Mouse (Mus musculus) neutrophil, adult 59 days (primary cell): ENCODE data around the gene Olfr92. TPM values are rescaled to one million over a fixed set of nuclear protein-coding genes. Genes with fewer than 3 reads are reported as not detected.

ENCODE experiments used
- total RNA-seq, 2 experiments: library from RNA; stranded (reverse); gene quantifications; 1 replicate in 1 of 2; 2 replicates in 1 of 2; pipeline ENCODE4 v1.2.4; 2023

Olfr92 gene
- total RNA-seq, result not detected

DNA sequence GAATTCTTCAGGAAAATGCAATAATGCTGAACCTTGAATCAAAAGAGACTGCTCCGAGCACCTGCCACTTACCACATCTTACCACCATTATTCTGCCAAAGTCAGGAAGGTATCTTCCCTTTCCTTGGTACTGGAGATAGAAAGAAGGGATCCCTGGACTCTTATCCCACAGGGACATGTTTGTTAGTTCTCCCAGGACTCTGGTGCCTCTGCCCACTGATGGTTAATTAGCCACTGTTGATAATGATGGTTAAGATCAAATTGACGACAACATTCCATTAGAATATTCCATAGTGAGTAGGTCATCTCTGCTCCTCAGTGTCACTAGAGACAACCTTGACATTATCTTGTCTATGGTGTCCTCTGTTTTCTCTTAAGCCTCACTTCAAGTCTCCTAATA lies at the start of gene Olfr92:
Gene Olfr92, minus strand, starts transcription at position 101 of the 400 bp plus-strand sequence.

DNA sequence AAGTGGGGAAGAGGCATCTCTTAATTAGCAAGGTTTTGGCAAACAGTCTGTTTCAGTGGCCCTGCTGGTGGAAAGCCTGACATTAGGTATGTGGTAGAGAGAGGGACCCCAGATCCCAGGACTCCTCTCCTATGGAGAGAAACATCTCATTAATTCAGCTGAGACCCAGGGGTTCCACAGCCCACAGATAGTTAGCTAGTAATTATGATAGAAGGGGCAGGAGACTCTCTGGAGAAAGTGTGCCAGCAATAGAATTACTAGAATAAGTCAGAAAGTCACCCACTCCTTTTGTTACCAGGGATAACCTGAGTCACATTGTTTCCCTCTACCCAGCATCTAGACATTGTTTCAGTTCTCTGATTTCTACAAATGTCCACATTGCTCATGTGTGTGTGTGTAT lies 41.5 kb upstream of the Olfr92 start, which contains the start of gene Olfr93:
Gene Olfr93, minus strand, starts transcription at position 101 of the 400 bp plus-strand sequence.

DNA sequence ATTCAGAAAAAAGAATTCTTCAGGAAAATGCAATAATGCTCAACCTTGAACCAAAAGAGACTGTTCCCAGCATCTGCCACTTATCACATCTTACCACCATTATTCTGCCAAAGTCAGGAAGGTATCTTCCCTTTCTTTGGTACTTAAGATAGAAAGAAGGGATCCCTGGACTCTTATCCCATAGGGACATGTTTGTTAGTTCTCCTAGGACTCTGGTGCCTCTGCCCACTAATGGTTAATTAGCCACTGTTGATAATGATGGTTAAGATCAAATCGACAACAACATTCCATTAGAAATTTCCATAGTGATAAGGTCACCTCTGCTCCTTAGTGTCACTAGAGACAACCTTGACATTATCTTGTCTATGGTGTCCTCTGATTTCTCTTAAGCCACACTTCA lies 21.7 kb downstream of the Olfr92 start, which contains the start of gene Olfr91:
Gene Olfr91, minus strand, starts transcription at position 101 of the 400 bp plus-strand sequence.

DNA sequence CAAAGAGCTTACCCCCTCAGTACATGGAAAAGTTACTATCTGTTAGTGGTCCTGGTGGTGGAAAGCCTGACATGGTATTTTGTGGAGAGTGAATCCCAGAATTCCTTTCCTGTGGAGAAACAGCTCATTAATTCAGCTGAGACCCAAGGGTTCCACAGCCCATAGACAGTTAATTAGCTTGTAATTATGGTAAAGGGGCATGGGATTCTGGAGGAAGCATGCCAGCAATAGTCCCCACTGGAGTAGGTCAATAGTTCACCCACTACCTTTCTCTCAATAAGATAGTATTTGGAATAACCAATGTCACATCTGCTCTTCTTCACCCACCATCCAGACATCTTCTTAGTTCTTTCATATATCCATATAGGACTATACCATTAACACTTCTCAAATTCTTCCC lies 31.5 kb downstream of the Olfr92 start, which contains the start of gene Olfr90:
Gene Olfr90, minus strand, starts transcription at position 101 of the 400 bp plus-strand sequence.

Other genes with a start within 250 kb of the Olfr92 start
- not detected for gene Trim40, start 230.0 kb downstream of the Olfr92 start, total RNA-seq
- not detected for gene Trim31, start 222.0 kb downstream of the Olfr92 start, total RNA-seq
- not detected for gene Rnf39, start 177.2 kb downstream of the Olfr92 start, total RNA-seq
- 10 to 100 TPM; 35.3 to 41.2 TPM for gene Ppp1r11, start 168.3 kb downstream of the Olfr92 start, total RNA-seq
- gene Znrd1, start 161.5 kb downstream of the Olfr92 start, total RNA-seq, result 10 to 100 TPM; 30.2 to 31.6 TPM
- 1 to 10 TPM in 1 of 2 experiments, under 1 TPM in 1; 0.71 to 1.4 TPM for gene Znrd1as, start 161.5 kb downstream of the Olfr92 start, total RNA-seq
- not detected for gene 2410137M14Rik, start 138.9 kb downstream of the Olfr92 start, total RNA-seq
- not detected for gene H2-M5, start 130.6 kb downstream of the Olfr92 start, total RNA-seq
- gene Zfp57, start 118.9 kb downstream of the Olfr92 start, total RNA-seq, result not detected
- gene Mog, start 96.7 kb downstream of the Olfr92 start, total RNA-seq, result not detected
- gene Gabbr1, start 74.1 kb downstream of the Olfr92 start, total RNA-seq, result 100 to 1,000 TPM; 119 to 127 TPM
- gene Olfr90, start 31.6 kb downstream of the Olfr92 start, total RNA-seq, result not detected
- gene Olfr91, start 21.8 kb downstream of the Olfr92 start, total RNA-seq, result not detected
- not detected for gene Olfr93, start 41.4 kb upstream of the Olfr92 start, total RNA-seq
- gene Ubd, start 73.8 kb upstream of the Olfr92 start, total RNA-seq, result not detected
- not detected for gene Olfr94, start 80.9 kb upstream of the Olfr92 start, total RNA-seq
- not detected for gene Olfr95, start 93.0 kb upstream of the Olfr92 start, total RNA-seq
- gene Olfr96, start 100.1 kb upstream of the Olfr92 start, total RNA-seq, result not detected
- not detected for gene Olfr97, start 117.2 kb upstream of the Olfr92 start, total RNA-seq
- not detected for gene Olfr98, start 143.7 kb upstream of the Olfr92 start, total RNA-seq
- 1 to 10 TPM; 5.8 to 6.0 TPM for gene H2-M3, start 150.1 kb upstream of the Olfr92 start, total RNA-seq
- not detected for gene Olfr99, start 163.4 kb upstream of the Olfr92 start, total RNA-seq
- gene Olfr101, start 184.2 kb upstream of the Olfr92 start, total RNA-seq, result not detected
- gene Olfr102, start 197.0 kb upstream of the Olfr92 start, total RNA-seq, result not detected
- gene Olfr103, start 219.6 kb upstream of the Olfr92 start, total RNA-seq, result not detected
- not detected for gene Olfr104-ps, start 239.5 kb upstream of the Olfr92 start, total RNA-seq